Mouse (Mus musculus) embryonic stem cell, embryonic (primary cell): ENCODE data around the gene Gm37240.

Source experiments
- CTCF ChIA-PET, 4 experiments: fragments of 300-600 bp in 2 of 4; fragments of 350-600 bp in 2 of 4; sonication (Branson Sonifier 250); formaldehyde crosslinking; loops; one replicate each; lab custom pipeline; 2022; ENCODE audit warnings: inconsistent platforms in 2 of 4; lab: Charles Lee
- POLR2A ChIA-PET, 4 experiments: fragments of 300-600 bp in 2 of 4; fragments of 350-600 bp in 2 of 4; sonication (Branson Sonifier 250); formaldehyde crosslinking; loops; one replicate each; lab custom pipeline; 2022; ENCODE audit warnings: antibody characterized with exemption in 4 of 4, inconsistent platforms in 1 of 4; lab: Charles Lee

Gene Gm37240

DNA sequence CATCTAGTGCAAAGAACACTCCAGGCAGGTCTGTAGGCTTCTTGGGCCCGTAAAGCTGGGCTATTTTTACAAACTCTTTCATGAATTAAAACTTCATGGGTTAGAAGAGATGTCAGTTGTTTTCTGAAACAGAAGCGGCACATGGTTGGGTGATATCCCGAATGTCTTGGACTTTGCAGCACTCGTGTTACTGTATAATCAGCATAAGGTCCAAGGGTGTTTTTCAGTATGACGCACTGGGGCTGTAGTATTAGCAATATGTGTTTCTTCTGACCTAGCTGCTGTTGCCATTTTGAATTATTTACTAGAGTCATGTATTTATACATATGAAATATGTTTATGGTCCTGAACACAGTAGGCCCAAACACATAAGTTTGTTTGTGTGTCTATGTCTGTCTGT lies 961.2 kb downstream of the Gm37240 start:
- ChIA-PET POLR2A (no interaction called here), CTCF (no interaction called here)

DNA sequence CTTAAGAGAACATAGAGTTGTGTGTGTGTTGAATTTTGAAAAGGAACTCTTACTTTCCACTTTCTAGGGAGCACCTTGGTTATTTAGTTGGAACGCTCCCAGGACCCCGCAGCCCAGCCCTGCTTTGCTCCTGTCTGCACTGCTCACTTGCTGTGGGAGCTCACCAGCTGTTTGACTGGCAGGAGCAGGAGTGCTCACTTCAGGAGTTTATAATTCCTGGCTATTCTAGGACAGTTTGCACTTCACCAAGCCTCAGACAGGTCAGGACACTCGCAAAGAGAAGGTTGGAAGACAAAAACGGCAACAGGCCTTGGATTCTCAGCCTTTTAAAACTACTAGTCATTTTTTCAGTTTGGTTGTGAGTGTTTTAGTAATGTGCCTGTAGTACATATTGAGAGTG lies 962.1 kb downstream of the Gm37240 start:
- ChIA-PET CTCF (no interaction called here), POLR2A (no interaction called here)

DNA sequence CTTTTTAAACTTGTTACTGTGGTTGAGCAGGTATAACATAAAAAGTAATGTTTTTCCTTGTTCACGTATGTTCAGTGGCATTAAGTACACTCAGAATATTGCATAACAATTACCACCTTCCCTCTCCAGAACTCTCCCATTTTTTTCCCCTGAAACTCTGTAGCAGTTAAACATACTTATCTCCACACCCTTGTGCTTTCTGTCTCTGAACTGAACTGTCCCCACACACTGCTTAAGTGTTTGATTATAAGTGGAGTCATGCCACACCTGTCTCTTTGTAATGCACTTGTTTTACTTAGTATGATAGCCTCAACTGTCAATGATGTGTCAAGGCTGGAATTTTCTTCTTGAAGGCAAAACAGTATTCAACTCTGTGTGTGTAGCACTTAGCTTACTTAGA lies 963.6 kb downstream of the Gm37240 start:
- ChIA-PET CTCF (no interaction called here), POLR2A (interaction anchor here in 1 of 4 experiments (1.4 kb wide), 1 partner anchor 25 kb away, joined by 3 read pairs; no protein-coding TSS in a partner anchor)

DNA sequence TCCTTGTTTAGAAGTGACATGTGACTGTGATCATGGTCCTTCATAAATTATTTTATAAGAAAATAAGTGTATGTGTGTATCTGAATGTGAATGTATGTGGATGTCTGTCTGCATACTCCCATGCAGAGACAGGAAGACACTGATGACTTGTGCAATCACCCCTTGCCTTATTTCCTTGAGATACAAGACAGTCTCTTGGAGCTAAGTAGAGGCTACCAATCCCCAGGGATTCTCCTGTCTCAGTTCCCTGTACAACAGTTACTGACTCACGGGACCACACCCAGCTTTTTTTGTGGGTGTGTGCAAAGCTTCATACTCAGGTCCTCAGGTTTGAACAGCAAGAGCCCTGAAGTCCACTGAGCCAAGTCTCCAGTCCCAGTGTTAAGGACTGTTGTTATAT lies 964.1 kb downstream of the Gm37240 start:
- ChIA-PET CTCF (no interaction called here), POLR2A (interaction anchor here in 1 of 4 experiments (1.4 kb wide), 1 partner anchor 25 kb away, joined by 3 read pairs; no protein-coding TSS in a partner anchor)

DNA sequence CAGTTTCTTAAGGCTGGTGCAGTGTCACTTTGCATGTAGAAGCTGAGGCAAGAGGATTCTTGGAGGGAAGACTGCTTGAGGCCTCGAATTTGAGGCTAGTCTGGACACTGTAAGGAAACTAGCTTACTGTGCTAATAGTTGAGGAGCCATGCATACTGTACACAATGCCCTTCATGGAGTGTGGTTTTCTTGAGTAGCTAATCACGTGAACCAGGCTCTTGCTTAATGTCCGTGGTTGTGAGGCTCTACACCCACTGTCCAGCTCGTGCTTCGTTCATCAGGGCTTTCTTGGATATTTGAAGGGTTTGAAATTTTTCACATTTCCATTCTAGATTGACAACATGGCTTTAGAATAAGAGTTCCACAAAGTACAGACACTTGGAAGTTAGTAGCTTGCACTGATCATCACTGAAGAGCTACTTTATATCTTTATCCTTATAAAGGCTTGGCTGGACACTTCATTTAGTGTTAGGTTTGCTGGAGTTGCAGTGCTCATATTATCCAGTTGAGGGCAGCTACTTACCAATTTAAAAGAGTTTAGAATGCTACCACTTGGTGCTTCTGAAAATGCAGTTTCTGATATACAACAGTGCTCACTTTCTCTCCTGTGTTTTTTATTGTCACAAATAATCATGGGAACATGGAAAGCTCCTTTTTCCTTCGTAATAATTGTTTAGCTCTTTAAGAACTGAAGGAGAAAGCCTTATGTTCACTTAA lies 965.5 kb downstream of the Gm37240 start:
- ChIA-PET CTCF (interaction anchor here in 2 of 4 experiments (0.7 to 1.4 kb wide), 7 partner anchors 15 to 1188 kb away, joined by 3 read pairs; partner anchors contain the start of gene Gatb (in 2 of the 2)), POLR2A (interaction anchor here in 1 of 4 experiments (0.9 kb wide), 1 partner anchor 15 kb away, joined by 3 read pairs; no protein-coding TSS in a partner anchor)

DNA sequence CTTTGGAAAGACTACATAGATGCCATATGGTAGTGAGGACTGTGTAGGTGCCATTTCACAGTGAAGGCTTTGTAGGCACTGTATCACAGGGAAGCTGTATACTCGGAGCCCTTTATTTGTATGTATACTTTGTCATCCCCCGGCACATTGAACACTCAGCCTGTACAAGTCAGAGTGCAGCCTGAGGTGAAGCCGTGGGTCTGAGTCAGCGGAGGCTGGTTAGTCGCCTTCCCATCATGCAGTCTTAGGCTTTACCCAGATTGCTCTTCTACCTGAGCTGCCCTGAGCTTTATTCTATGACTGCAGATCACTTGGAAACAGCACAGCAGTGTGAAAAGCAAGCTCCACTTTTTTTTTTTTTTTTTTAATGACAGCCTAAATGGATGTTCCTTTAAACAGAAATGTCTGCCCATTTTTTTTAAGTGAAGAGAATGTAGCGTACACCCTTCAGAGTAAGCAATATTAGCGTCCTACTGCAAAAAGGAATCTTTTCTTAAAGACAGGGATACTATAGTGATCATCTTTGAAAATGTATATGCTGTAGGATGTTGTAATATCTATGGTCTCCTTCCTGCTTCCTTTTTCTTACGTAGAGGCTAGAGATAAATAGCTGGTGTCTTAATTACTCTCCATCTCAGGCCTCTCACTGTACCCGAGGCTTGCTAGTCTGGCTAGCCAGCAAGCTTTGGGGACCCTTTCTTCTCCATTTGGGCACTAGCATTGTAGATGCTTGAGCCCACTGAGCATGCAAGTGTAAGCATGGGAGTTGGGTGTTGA lies 969.2 kb downstream of the Gm37240 start:
- POLR2A ChIA-PET = interaction anchor here in 2 of 4 experiments (0.6 to 1.5 kb wide), 5 partner anchors 10 to 656 kb away, joined by 3 to 5 read pairs (median 3); partner anchors contain the start of gene Gatb (in 1 of the 2)

DNA sequence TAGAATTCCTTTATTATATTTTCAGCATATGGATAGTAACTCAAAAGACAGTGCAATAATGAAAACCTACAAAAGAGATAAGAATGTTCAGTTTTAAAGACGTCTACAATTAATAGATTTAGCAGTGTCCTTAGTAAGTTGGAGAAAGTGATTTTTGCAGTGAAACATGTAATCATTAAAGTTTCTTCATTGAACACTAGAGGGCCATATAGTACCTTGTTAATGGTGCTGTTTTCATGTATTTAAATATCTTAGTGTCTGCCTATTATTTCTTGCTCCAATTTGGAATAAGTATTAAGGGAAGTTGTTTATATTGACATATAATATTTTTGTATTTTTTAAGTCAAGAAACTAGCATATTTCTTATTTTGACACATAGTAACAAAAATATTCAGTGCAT lies 973.0 kb downstream of the Gm37240 start:
- CTCF ChIA-PET = no interaction called here
- POLR2A ChIA-PET = no interaction called here

More for the DNA sequence above, 969.2 kb downstream of the Gm37240 start:
- CTCF ChIA-PET = interaction anchor here in 3 of 4 experiments (0.6 to 0.7 kb wide), 5 partner anchors 202 to 561 kb away, joined by 3 to 9 read pairs (median 4); no protein-coding TSS in a partner anchor

DNA sequence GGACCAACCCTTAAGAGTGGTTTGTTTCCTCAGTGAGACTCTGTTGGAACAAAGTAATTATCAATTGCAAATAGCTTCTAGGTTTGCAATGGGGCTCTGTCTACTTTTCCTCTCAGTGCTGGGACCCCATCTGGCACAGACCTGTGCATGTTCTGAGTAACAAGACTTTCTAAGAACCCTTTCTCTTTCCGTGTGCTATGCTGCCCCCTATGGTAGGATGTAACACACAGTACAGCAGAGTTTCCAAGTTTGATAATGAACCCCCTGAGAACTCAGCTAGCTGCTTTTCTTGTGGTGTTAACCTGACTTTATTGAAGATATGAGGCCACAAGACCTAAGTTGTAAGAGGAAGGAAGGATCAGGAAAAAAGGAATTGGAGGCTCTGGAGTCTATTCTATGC lies 980.8 kb downstream of the Gm37240 start:
- CTCF ChIA-PET = interaction anchor here in 3 of 4 experiments (0.6 to 1.7 kb wide), 9 partner anchors 10 to 1922 kb away, joined by 3 to 9 read pairs (median 3); no protein-coding TSS in a partner anchor
- POLR2A ChIA-PET = interaction anchor here in 1 of 4 experiments (0.5 to 1.0 kb wide), 2 partner anchors 16 to 258 kb away, joined by 3 read pairs; no protein-coding TSS in a partner anchor

DNA sequence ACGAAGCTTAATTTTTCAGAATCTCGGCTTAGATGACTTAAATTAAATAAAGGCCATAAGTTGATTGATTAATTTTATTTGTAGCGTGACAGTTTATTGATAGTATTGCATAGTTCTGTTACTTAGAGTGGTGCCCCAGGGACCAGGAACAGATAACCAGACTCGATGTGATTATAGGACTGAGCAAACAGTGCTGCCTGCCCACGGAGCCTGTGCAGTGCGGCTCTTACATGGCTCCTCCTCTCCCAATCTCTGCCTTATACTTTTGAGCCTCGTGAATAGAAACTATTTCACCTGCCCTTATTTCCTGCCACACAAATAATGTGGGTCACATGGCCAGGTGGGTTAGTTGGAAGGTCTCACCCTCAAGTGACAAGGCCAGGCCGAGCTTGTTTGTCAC lies 989.4 kb downstream of the Gm37240 start:
- POLR2A ChIA-PET = no interaction called here
- CTCF ChIA-PET = no interaction called here

DNA sequence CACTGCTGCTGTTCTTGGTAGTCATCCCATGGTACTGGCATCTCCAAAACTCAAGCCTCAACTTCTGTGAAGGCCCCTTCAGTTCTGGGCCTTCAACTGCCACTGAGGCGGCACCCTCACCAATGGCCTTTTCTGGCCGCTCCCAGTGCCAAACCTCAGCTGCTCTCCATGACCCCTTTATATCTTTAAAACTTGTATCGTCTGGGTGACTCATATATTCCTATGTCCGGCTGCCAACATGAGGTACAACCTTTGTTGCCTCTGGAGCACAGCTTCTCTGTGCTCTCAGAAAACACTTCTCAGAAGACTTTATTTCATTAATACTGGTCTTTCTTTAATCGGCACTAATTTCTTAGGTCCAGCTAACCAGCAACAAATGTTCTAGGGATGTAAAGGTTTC lies 996.3 kb downstream of the Gm37240 start:
- ChIA-PET CTCF (interaction anchor here in 1 of 4 experiments (0.9 kb wide), 1 partner anchor 244 kb away, joined by 3 read pairs; no protein-coding TSS in a partner anchor), POLR2A (interaction anchor here in 1 of 4 experiments (1.2 kb wide), 1 partner anchor 77 kb away, joined by 4 read pairs; no protein-coding TSS in a partner anchor)

DNA sequence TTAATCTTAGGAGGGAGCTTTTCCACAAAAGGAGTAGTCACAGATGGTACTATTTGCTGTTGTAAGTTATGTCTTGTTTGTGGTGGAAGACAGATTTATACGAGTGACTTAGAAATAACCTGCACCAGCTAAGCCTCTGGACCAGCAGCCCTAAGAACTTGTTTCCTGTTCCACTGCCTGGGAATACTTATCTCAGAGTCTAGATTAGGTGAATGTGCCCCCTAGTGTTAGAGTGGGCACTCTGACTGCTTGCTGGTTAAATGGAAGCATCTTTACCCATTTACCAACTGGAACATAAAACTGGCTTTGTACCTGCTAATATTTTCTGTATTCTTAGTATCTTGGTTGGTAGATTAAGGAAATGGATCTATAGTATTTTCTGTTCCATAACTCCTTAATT lies 997.7 kb downstream of the Gm37240 start:
- CTCF ChIA-PET = interaction anchor here in 1 of 4 experiments (0.7 kb wide), 1 partner anchor 14 kb away, joined by 3 read pairs; no protein-coding TSS in a partner anchor
- POLR2A ChIA-PET = interaction anchor here in 1 of 4 experiments (1.1 kb wide), 1 partner anchor 11 kb away, joined by 3 read pairs; no protein-coding TSS in a partner anchor

DNA sequence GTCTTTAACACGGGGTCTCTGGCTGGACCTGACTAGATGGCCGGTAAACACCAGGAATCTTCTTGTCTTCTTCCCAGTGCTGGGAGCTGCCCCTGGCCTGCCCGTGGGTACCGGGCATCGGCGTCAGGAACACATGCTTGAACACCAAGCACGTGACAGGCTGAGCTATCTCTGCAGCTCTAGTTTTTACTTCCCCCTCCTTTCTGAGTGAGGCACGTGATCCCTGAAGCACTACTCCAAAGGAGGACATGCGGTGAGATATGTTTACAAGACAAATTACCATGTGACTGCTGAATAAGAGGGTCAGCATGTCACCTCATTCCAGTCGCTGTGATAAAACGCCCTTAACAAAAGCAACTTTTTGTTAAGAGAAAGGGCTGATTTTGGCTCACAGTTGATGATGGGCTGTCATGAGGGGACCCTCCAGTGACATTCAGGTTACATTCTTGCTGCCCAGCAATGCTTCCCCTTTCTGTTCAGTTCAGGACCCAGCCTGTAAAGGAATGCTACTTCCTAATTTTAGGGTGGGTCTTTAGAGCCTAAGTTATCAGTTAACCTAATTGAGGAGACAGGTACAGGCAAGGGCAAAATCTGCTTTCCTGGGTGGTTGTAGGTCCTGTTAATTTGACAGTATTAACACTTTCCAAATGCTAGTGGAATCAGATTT lies 1003.4 kb downstream of the Gm37240 start:
- POLR2A ChIA-PET = interaction anchor here in 3 of 4 experiments (0.6 to 1.6 kb wide), 11 partner anchors 9 to 1513 kb away, joined by 3 to 10 read pairs (median 3); no protein-coding TSS in a partner anchor
- CTCF ChIA-PET = no interaction called here

DNA sequence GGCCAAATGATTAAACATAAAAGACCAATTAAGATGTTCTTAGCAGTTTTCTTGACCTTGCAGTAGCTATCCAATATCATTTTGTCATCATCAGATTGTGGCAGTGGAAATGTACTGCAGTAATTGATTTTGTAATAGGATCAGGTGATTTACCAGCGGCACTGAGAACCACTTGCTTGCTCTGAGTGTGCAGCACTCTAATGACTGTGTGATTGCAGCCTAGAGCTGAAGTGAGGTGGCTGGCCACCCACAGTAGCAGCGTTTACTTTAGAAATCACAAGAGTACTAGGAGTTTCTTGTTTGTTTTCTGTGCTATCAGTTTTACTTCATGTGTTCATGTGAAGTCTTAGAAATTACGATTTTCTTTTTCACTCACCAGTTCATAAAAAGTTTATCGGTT lies 1011.1 kb downstream of the Gm37240 start:
- CTCF ChIA-PET = interaction anchor here in 2 of 4 experiments (0.8 to 1.1 kb wide), 2 partner anchors 13 to 23 kb away, joined by 3 read pairs; no protein-coding TSS in a partner anchor

DNA sequence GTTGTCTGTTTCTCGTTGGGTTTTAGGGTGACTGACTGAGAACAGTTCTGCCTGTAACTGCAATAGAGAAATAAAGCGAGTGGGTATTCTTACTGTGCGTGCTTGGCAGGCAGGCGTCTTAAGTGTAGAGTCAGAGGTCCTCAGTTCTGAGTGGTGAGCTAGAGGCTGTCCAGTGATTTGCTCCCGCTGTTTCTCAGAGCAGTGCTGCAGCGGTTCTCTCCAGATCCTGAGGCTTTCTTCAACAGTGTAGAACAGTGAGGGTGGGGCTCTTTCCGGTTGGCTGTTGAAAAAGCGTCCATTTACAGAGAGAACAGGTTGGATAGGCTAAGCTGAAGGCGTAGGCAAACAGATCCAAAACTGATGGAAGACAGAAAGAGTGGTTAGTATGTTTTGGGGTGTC lies 1012.0 kb downstream of the Gm37240 start:
- POLR2A ChIA-PET = interaction anchor here in 2 of 4 experiments (0.8 to 1.8 kb wide), 7 partner anchors 8 to 61 kb away, joined by 3 to 5 read pairs (median 3); no protein-coding TSS in a partner anchor
- CTCF ChIA-PET = interaction anchor here in 2 of 4 experiments (0.8 to 1.1 kb wide), 2 partner anchors 14 to 22 kb away, joined by 3 read pairs; no protein-coding TSS in a partner anchor

More for the DNA sequence above, 1011.1 kb downstream of the Gm37240 start:
- POLR2A ChIA-PET = interaction anchor here in 1 of 4 experiments (0.9 to 1.8 kb wide), 4 partner anchors 7 to 62 kb away, joined by 3 to 5 read pairs (median 4); no protein-coding TSS in a partner anchor

DNA sequence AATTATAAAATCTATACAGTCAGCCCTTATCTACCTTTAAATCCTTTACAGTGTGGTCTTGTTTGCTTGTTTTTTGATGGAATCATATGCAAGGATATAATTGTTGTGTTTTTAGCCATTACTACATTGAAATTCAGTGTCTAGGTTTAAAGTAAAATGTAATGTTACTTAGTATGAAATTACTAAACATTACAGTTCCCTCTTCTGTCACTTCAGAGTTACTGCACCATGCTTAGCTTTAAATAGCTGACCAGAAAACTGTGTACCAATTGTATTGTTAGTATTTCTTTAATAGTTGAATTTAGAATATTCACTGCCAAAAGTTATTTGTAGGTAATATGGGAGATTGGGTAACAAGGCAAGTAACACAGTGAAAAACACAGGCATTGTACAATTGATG lies 1017.2 kb downstream of the Gm37240 start:
- ChIA-PET CTCF (no interaction called here), POLR2A (interaction anchor here in 1 of 4 experiments (1.1 to 1.3 kb wide), 2 partner anchors 10 to 16 kb away, joined by 3 read pairs; no protein-coding TSS in a partner anchor)

DNA sequence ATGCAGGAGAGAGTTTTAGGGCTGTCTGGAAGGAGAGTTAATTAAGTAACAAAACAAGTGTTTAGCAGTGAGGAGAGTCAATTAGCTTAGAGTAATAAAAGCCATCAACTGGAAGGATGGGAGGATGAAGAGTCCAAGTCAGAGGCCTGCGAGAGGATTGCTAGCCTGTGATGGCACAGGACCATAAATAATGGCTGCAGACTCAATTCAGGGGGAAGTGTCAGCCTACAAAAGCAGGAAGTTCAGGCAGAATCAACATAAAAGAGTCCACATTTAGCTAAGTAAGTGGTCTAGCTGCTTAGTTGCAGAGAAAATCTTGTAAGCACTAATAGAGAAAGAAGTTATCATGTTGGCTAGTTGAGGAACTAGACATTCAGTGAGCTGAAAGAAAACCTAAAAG lies 1019.3 kb downstream of the Gm37240 start:
- CTCF ChIA-PET = no interaction called here
- POLR2A ChIA-PET = interaction anchor here in 2 of 4 experiments (0.6 to 1.5 kb wide), 5 partner anchors 10 to 706 kb away, joined by 3 to 4 read pairs (median 3); partner anchors contain the start of gene Gatb (in 1 of the 2)

DNA sequence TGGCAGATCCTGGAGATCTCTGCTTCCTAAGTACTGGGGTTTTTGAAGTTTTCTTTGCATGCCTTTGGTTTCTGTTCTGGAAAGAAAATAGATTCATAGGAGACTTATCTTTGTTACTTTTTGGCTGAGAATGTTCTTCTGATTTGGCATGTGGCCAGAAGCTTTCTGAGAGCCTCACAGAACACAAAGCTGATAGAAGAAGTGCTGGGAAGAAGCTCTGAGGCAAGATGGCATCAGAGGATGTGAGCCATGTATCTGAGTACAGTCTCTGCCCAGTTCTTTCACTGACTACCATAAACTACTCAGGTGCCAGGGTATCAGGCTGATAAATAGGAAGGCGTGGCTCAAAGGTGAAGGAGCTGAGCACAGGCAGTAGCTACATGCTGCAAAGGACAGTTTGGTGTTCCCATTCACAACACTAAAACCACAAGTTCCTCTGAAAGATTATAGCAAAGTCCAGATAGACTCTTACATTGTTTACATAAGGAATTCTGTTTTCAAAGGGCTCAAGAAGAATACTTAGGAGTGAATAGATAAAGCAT lies 1019.8 kb downstream of the Gm37240 start:
- CTCF ChIA-PET = no interaction called here
- POLR2A ChIA-PET = interaction anchor here in 2 of 4 experiments (0.6 to 1.5 kb wide), 5 partner anchors 9 to 706 kb away, joined by 3 to 4 read pairs (median 3); partner anchors contain the start of gene Gatb (in 1 of the 2)
